ENCODE assay signal across 13 mouse cellular contexts in genomic region chr14:55880982-55881381, GRCm38 (mm10).
"Had no signal": no experiment of that assay in that cellular context is flagged by ENCODE, and none has a peak within 500 bp of the region (broad histone marks: within the 10 kb centered on the region; RNA-seq: fewer than 3 reads in every experiment).

No protein-coding gene starts in this region.

- H3K27ac ChIP-seq: layer of hippocampus, adult 2 months; limb, embryonic 13.5 days; liver, embryonic 14.5 days; midbrain, embryonic 10.5 days; stomach, postnatal 0 days had no signal

- ATAC-seq: midbrain, embryonic 16.5 days had no signal

- H3K9me3 ChIP-seq: limb, embryonic 13.5 days; midbrain, embryonic 10.5 days had no signal

- H3K27me3 ChIP-seq: limb, embryonic 13.5 days had no signal

- H3K4me2 ChIP-seq: limb, embryonic 13.5 days had no signal

- H3K4me3 ChIP-seq: layer of hippocampus, adult 2 months; limb, embryonic 13.5 days; midbrain, embryonic 10.5 days had no signal

- H3K36me3 ChIP-seq: limb, embryonic 13.5 days; midbrain, embryonic 10.5 days had no signal

- DNase-seq: kidney, postnatal 10 days; kidney, postnatal 4 days; left cerebral cortex, postnatal 4 days; lung, adult 18-20 months; right cerebral cortex, postnatal 25 days; thymus, adult 2 months; thymus, postnatal 25 days had no signal

- H3K9ac ChIP-seq: limb, embryonic 13.5 days; liver, embryonic 14.5 days had no signal
